Mouse (Mus musculus): Measurements from ENCODE around the gene Skida1. TPM values are rescaled to one million over a fixed set of nuclear protein-coding genes. Genes with fewer than 3 reads are reported as not detected.
"Not testable (repeated sequence)": the region's sequence is repeated elsewhere in the genome, so short reads cannot be mapped to it uniquely, and the experiment has no call there.

The Skida1 gene
- polyA plus RNA-seq (2012; rRNA removed): 0.06 and 0.23 TPM in 2 replicates

DNA sequence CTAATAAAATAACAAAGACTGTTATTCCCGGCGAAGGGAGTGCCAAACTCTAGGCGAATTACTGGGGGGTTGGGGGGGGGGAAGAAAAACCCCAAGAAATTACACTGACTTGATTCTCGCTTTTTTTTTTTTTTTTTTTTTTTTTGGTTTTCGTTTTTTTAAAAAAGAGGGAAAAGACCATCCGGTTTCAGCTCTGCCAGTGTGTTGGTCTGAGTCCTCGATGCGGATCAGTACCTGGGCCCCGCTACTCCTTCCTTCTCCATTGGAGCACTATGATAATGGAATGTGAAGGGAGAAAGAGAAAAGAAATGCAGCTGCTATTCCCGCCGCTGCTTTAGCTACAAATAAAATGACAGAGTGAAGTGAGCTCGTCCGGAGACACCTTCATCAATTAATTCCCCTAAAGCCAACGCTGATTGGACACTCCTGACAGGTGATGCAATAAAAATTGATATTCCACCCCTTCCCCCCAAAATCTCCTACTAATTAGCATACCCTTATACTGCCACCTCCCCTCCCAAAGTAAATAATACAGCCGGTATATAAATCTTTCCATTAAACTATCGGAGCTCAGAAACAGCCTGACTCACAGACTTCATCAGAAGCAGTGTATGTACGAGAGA lies at the start of gene Skida1:
Skida1 (minus strand) TSS at position 599 of the 623 bp plus-strand sequence.
- no peak for TF ChIP-seq CTCF (IDR thresholded peaks at IDR 0.05; ENCODE audit: control insufficient read depth, insufficient read depth, insufficient replicate concordance, low read depth, low read length)
- Histone ChIP-seq H3K36me3 (ENCODE audit: control insufficient read depth, insufficient read depth, low read length) (no peaks in the 10 kb centered on the region), H3K4me1 (ENCODE audit: control insufficient read depth, insufficient read depth, low read length) (peaks cover 4% of the 10 kb centered on the region), H3K27ac (ENCODE audit: control insufficient read depth, insufficient read depth, low read depth, low read length) (peak within 1 kb of the TSS; percentile 44), H3K4me3 (ENCODE audit: control insufficient read depth, low read depth, low read length) (peak within 1 kb of the TSS; percentile 78), H3K27me3 (ENCODE audit: control insufficient read depth, insufficient read depth, low read length) (no peaks in the 10 kb centered on the region)

DNA sequence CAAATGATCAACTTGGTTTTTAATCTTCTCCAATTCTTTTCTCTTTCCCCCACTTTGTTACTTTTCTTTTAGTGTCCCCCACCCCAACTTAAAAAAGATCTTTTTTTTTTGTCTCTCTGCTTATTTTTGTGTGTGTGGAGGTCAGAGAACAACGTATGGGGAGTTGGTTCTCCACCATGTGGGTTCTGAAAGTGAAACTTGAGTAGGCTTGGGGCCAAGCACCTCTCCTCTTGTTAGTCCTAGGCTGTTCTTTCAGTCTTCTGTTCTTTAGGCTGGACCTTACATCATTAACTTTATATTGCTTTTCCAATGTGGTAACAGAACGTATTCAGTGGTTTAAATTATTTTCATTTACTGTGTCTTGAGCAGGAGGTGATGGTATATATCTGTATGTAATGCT lies 47.0 kb upstream of the Skida1 start:
- Histone ChIP-seq H3K4me1 (ENCODE audit: control insufficient read depth, insufficient read depth, low read length) (no peaks in the 10 kb centered on the region), H3K4me3 (ENCODE audit: control insufficient read depth, low read depth, low read length) (no peak overlapping the region), H3K27me3 (ENCODE audit: control insufficient read depth, insufficient read depth, low read length) (no peaks in the 10 kb centered on the region), H3K36me3 (ENCODE audit: control insufficient read depth, insufficient read depth, low read length) (no peaks in the 10 kb centered on the region), H3K27ac (ENCODE audit: control insufficient read depth, insufficient read depth, low read depth, low read length) (no peak overlapping the region)
- TF ChIP-seq POLR2A (IDR thresholded peaks at IDR 0.05; ENCODE audit: control insufficient read depth, low read depth, low read length) (no peak), CTCF (IDR thresholded peaks at IDR 0.05; ENCODE audit: control insufficient read depth, insufficient read depth, insufficient replicate concordance, low read depth, low read length) (no peak)

DNA sequence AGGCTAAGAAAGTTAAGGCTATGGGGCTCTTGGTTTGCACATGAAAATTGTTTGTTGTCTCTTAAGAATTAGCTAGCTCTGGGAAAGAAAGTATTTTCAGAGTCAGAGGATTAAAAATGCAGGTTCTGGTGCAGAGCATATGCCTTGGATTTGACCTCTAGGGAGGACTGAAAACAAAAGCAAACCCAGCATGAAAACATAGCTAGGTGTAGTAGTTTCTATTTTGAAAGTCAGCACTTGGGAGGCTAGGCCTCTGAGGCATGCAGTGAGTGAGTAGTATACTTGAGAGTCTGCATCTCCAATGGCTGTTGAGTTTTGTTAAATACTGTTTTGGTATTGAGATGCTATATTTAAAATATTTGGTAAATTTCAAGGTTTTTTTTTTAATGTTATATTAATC lies 45.5 kb upstream of the Skida1 start:
- Histone ChIP-seq H3K4me1 (ENCODE audit: control insufficient read depth, insufficient read depth, low read length) (no peaks in the 10 kb centered on the region), H3K27ac (ENCODE audit: control insufficient read depth, insufficient read depth, low read depth, low read length) (no peak overlapping the region), H3K27me3 (ENCODE audit: control insufficient read depth, insufficient read depth, low read length) (no peaks in the 10 kb centered on the region), H3K36me3 (ENCODE audit: control insufficient read depth, insufficient read depth, low read length) (no peaks in the 10 kb centered on the region; the same call in 1 of the 2 replicates), H3K4me3 (ENCODE audit: control insufficient read depth, low read depth, low read length) (no peak overlapping the region)
- TF ChIP-seq CTCF (IDR thresholded peaks at IDR 0.05; ENCODE audit: control insufficient read depth, insufficient read depth, insufficient replicate concordance, low read depth, low read length) (no peak), POLR2A (IDR thresholded peaks at IDR 0.05; ENCODE audit: control insufficient read depth, low read depth, low read length) (no peak)

DNA sequence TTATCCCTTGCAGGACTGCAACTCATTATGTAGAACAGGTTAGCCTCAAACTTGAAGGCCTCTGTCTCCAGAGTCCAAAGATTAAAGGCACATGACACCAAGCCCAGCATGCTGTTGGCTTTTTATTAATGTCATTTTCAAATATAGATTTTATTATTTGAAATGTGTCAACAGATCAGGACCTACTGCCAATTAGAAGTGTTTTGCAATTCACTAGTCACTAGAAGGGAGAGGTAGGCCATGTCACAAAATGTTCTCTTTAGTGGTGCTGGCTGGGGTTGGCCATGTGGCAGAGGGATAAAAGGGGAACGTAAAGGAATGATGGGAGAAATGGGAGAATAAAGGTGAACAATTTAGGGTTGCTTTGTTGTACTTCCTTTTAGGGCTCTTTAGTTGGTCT lies 45.0 kb upstream of the Skida1 start:
- Histone ChIP-seq H3K36me3 (ENCODE audit: control insufficient read depth, insufficient read depth, low read length) (peaks cover 1% of the 10 kb centered on the region; the same call in 1 of the 2 replicates), H3K4me1 (ENCODE audit: control insufficient read depth, insufficient read depth, low read length) (no peaks in the 10 kb centered on the region), H3K27me3 (ENCODE audit: control insufficient read depth, insufficient read depth, low read length) (no peaks in the 10 kb centered on the region), H3K4me3 (ENCODE audit: control insufficient read depth, low read depth, low read length) (no peak overlapping the region), H3K27ac (ENCODE audit: control insufficient read depth, insufficient read depth, low read depth, low read length) (no peak overlapping the region)
- TF ChIP-seq CTCF (IDR thresholded peaks at IDR 0.05; ENCODE audit: control insufficient read depth, insufficient read depth, insufficient replicate concordance, low read depth, low read length): no peak

DNA sequence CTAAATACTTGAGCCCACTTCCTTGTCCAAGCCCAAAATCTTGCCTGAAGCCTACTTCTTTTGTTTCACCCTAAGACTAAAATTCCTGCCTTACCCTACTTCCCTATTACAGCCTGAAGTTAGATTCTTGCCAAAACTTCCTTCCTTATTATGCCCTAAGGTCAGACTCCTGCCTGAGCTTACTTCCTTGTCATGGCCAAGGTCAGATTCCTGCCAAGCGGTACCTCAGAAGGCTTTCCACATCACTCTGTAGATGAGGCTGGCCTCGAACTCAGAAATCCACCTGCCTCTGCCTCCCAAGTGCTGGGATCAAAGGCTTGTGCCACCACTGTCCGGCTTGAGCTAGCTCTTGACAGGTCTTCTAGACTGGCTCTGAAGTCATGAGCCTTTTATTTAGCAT lies 38.8 kb upstream of the Skida1 start:
- not testable (repeated sequence) for H3K27me3 ChIP-seq (ENCODE audit: control insufficient read depth, insufficient read depth, low read length); H3K36me3 ChIP-seq (ENCODE audit: control insufficient read depth, insufficient read depth, low read length); H3K4me3 ChIP-seq (ENCODE audit: control insufficient read depth, low read depth, low read length); H3K27ac ChIP-seq (ENCODE audit: control insufficient read depth, insufficient read depth, low read depth, low read length); H3K4me1 ChIP-seq (ENCODE audit: control insufficient read depth, insufficient read depth, low read length)

DNA sequence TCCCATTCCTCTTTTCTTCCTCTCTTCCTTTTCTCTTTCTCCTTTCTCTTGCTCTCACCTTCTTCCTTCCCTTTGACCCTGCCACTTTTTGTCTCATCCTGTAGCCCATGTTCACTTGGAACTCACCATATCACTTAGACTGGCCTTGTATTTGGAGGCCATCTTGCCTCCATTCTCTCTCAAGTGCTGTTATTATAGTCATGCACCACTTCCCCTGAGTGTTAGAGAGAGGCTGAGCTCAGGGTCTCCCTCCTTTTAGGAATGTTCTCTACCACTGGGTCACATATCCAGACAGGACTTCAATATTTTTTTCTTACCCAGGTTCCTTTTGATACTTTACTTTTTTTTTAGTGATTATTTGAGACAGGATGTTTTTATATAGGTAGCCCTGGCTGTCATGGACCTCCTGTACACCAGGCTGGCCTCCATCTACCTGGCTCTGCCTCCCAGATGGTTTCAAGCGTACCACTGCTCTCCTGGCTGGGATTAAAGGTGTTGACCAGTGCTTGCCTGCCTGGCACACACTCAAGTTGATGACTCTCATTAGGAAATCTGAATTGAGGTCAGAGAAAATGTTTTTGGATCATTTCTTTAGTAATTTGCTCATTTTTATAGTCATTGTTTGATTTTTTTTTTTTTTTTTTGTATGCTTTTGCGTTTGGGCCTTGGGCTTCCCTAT lies 31.5 kb upstream of the Skida1 start:
- H3K27ac ChIP-seq (ENCODE audit: control insufficient read depth, insufficient read depth, low read depth, low read length): no peak overlapping the region
- TF ChIP-seq POLR2A (IDR thresholded peaks at IDR 0.05; ENCODE audit: control insufficient read depth, low read depth, low read length) (no peak), CTCF (IDR thresholded peaks at IDR 0.05; ENCODE audit: control insufficient read depth, insufficient read depth, insufficient replicate concordance, low read depth, low read length) (0 out of 2 replicates have a peak, but pooled peaks have one; percentile 2)
- H3K4me3 ChIP-seq (ENCODE audit: control insufficient read depth, low read depth, low read length): no peak overlapping the region
- H3K4me1 ChIP-seq (ENCODE audit: control insufficient read depth, insufficient read depth, low read length): no peaks in the 10 kb centered on the region
- H3K36me3 ChIP-seq (ENCODE audit: control insufficient read depth, insufficient read depth, low read length): peaks cover 5% of the 10 kb centered on the region
- no peaks in the 10 kb centered on the region for H3K27me3 ChIP-seq (ENCODE audit: control insufficient read depth, insufficient read depth, low read length)

DNA sequence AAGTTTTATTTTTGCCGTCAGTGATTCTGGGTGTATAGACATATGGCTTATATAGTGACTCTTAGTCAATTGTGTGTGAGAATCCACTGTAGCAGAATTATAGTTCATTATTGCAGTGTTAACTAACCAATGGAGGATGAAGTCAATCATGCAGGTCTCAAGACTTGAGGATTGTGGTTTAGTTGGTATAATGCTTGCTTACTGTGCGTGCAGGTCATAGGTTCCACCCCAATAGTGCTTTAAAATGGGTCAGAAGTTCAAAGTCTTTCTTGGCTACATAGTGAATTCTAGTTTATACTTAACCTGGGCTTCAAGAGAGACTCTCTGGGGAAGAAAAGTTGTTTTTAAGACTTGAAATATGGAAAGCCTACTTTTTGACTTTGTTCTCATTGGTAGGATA lies 23.1 kb upstream of the Skida1 start:
- H3K4me3 ChIP-seq (ENCODE audit: control insufficient read depth, low read depth, low read length): no peak overlapping the region
- H3K36me3 ChIP-seq (ENCODE audit: control insufficient read depth, insufficient read depth, low read length): peaks cover 1% of the 10 kb centered on the region; the same call in 1 of the 2 replicates
- no peak overlapping the region for H3K27ac ChIP-seq (ENCODE audit: control insufficient read depth, insufficient read depth, low read depth, low read length)
- TF ChIP-seq CTCF (IDR thresholded peaks at IDR 0.05; ENCODE audit: control insufficient read depth, insufficient read depth, insufficient replicate concordance, low read depth, low read length): no peak
- no peak for TF ChIP-seq POLR2A (IDR thresholded peaks at IDR 0.05; ENCODE audit: control insufficient read depth, low read depth, low read length)
- no peaks in the 10 kb centered on the region for H3K4me1 ChIP-seq (ENCODE audit: control insufficient read depth, insufficient read depth, low read length)
- H3K27me3 ChIP-seq (ENCODE audit: control insufficient read depth, insufficient read depth, low read length): no peaks in the 10 kb centered on the region
